Mouse (Mus musculus) stomach, postnatal 0 days (tissue): ENCODE results near the gene Pde4dip.
A peak's percentile ranks its signal among the peaks of the same experiment; 100 is the strongest.

ENCODE experiments used
- CTCF ChIP-seq: IDR thresholded peaks from 2 replicates; pipeline ENCODE4 v1.5.1; 2016; ENCODE audit warnings: antibody characterized with exemption, low read depth, mild to moderate bottlenecking, moderate library complexity
- EP300 ChIP-seq: optimal IDR thresholded peaks from 2 replicates; pipeline ENCODE3; 2016; ENCODE audit warnings: antibody characterized with exemption

DNA sequence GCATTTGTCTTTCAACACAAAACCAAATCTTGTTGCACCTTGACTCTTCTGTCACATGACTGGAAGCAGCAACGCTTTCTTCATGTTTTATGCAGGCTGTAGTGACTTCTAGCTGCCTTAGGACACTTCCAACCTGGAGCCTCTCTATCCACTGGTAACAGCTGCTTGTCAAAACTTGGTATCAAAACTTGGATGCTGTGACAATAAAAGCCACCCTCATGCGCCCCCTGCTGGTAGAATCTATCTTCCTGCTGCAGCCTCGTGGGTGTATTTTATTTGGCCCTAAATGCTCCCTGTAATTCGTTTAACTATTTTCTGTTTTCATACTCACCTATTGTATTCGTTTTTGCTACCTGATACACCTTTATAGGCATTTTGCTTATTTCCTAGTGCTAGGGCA, 9.3 kb downstream of the Pde4dip start:
- TF ChIP-seq CTCF = peak; percentile 92
- no peak for TF ChIP-seq EP300
